Mouse (Mus musculus): ENCODE measurements at regions not wholly inside any gene's neighbourhood (a gene's known extent, or its start where the extent isn't known, plus 50 kb on each side); places are given as distances from the start of the nearest gene placed in this dataset.

DNA sequence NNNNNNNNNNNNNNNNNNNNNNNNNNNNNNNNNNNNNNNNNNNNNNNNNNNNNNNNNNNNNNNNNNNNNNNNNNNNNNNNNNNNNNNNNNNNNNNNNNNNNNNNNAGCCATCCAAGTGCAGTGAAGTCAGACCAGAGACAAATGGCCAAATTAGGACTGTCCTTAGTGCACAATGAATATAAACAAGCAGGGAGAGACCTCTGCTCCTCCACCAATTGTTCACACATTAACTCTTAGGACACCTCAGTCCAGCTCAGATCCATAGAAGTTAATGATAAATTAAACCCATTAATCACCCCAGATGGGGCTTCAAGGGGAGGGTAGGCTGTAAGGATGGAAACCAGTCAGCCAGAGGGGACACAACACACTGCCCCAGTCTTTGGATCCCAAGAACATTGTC lies 223.2 kb upstream of the Eef2kmt start:
- Histone ChIP-seq H3K4me1 (replicated peaks; ENCODE audit: control insufficient read depth, insufficient read depth, low read length) (peaks cover 16% of the 10 kb centered on the region), H3K4me3 (replicated peaks; ENCODE audit: low read length) (no peak overlapping the region), H3K9ac (replicated peaks; ENCODE audit: low read depth, low read length) (no peak overlapping the region), H3K9me3 (ENCODE audit: control insufficient read depth, low read length) (no peaks in the 10 kb centered on the region), H3K36me3 (ENCODE audit: control insufficient read depth, insufficient read depth) (no peaks in the 10 kb centered on the region), H3K27ac (ENCODE audit: low read length) (no peak overlapping the region), H3K4me2 (ENCODE audit: low read length) (no peak overlapping the region), H3K27me3 (replicated peaks; ENCODE audit: control insufficient read depth, insufficient read depth, low read length) (no peaks in the 10 kb centered on the region)
- ATAC-seq: no peak

DNA sequence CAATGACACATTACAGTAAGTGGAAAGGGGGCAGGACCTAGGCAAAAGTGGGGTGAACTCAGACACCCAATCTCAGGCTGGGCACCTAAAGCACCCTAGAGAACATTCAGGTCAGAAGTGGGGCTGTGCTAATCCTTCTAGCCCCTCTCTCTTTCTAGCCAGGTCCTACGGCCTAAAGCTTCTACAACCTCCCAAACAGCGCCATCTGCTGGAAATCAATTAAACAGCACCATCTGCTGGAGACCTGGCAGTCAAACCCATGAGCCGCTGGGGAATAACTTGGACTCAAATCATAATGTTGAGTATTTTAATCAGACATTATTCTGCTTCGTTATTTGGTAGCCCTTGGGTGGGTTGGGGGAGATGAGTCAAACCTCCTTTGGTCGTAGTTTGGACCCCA lies 215.5 kb upstream of the Eef2kmt start:
- Histone ChIP-seq H3K9me3 (ENCODE audit: control insufficient read depth, low read length) (no peaks in the 10 kb centered on the region), H3K9ac (replicated peaks; ENCODE audit: low read depth, low read length) (no peak overlapping the region), H3K4me3 (replicated peaks; ENCODE audit: low read length) (no peak overlapping the region), H3K27ac (ENCODE audit: low read length) (no peak overlapping the region), H3K27me3 (replicated peaks; ENCODE audit: control insufficient read depth, insufficient read depth, low read length) (no peaks in the 10 kb centered on the region), H3K4me1 (replicated peaks; ENCODE audit: control insufficient read depth, insufficient read depth, low read length) (peaks cover 26% of the 10 kb centered on the region), H3K4me2 (ENCODE audit: low read length) (no peak overlapping the region), H3K36me3 (ENCODE audit: control insufficient read depth, insufficient read depth) (no peaks in the 10 kb centered on the region)
- 21% methylated on average over 5 of the region's 5 CpGs for WGBS
- ATAC-seq: no peak

- H3K4me2 ChIP-seq (ENCODE audit: low read length): no peak overlapping the region
- H3K27me3 ChIP-seq (replicated peaks; ENCODE audit: control insufficient read depth, insufficient read depth, low read length): no peaks in the 10 kb centered on the region
- WGBS: 7% methylated on average over 3 of the region's 3 CpGs
- H3K36me3 ChIP-seq (ENCODE audit: control insufficient read depth, insufficient read depth): no peaks in the 10 kb centered on the region
- no peak overlapping the region for H3K27ac ChIP-seq (ENCODE audit: low read length)
- peak; percentile 40; the same call in 1 of the 2 replicates for ATAC-seq
- H3K4me3 ChIP-seq (replicated peaks; ENCODE audit: low read length): no peak overlapping the region
- H3K9me3 ChIP-seq (ENCODE audit: control insufficient read depth, low read length): no peaks in the 10 kb centered on the region
- no peak overlapping the region for H3K9ac ChIP-seq (replicated peaks; ENCODE audit: low read depth, low read length)
- H3K4me1 ChIP-seq (replicated peaks; ENCODE audit: control insufficient read depth, insufficient read depth, low read length): no peaks in the 10 kb centered on the region
Observed at GRCm38 (mm10) chr16:5467587-5467986, 211.8 kb upstream of the Eef2kmt start.

- Histone ChIP-seq H3K36me3 (ENCODE audit: control insufficient read depth, insufficient read depth) (no peaks in the 10 kb centered on the region), H3K9ac (replicated peaks; ENCODE audit: low read depth, low read length) (no peak overlapping the region), H3K4me1 (replicated peaks; ENCODE audit: control insufficient read depth, insufficient read depth, low read length) (no peaks in the 10 kb centered on the region), H3K4me2 (ENCODE audit: low read length) (no peak overlapping the region), H3K4me3 (replicated peaks; ENCODE audit: low read length) (no peak overlapping the region), H3K27ac (ENCODE audit: low read length) (no peak overlapping the region), H3K9me3 (ENCODE audit: control insufficient read depth, low read length) (no peaks in the 10 kb centered on the region), H3K27me3 (replicated peaks; ENCODE audit: control insufficient read depth, insufficient read depth, low read length) (no peaks in the 10 kb centered on the region)
- no peak for ATAC-seq
- 56% methylated on average over 2 of the region's 2 CpGs for WGBS
Observed at GRCm38 (mm10) chr16:5466760-5467159, 211.0 kb upstream of the Eef2kmt start.

- Histone ChIP-seq H3K9ac (replicated peaks; ENCODE audit: low read depth, low read length) (no peak overlapping the region), H3K4me2 (ENCODE audit: low read length) (no peak overlapping the region)
Observed at GRCm38 (mm10) chr16:5455352-5455965, 199.7 kb upstream of the Eef2kmt start.

GRCm38 (mm10) chr16:5454243-5454642 lies 198.5 kb upstream of the Eef2kmt start:
- Histone ChIP-seq H3K4me1 (replicated peaks; ENCODE audit: control insufficient read depth, insufficient read depth, low read length) (peaks cover 4% of the 10 kb centered on the region; the same call in 1 of the 2 replicates), H3K9ac (replicated peaks; ENCODE audit: low read depth, low read length) (no peak overlapping the region), H3K4me3 (replicated peaks; ENCODE audit: low read length) (no peak overlapping the region), H3K36me3 (ENCODE audit: control insufficient read depth, insufficient read depth) (no peaks in the 10 kb centered on the region), H3K4me2 (ENCODE audit: low read length) (no peak overlapping the region), H3K27ac (ENCODE audit: low read length) (no peak overlapping the region), H3K9me3 (ENCODE audit: control insufficient read depth, low read length) (no peaks in the 10 kb centered on the region), H3K27me3 (replicated peaks; ENCODE audit: control insufficient read depth, insufficient read depth, low read length) (0 out of 2 replicates have a peak, but pooled peaks cover 3% of the 10 kb centered on the region)
- WGBS: 7% methylated on average over 6 of the region's 6 CpGs
- no peak for ATAC-seq

More at GRCm38 (mm10) chr16:5455352-5455965, 199.7 kb upstream of the Eef2kmt start:
- Histone ChIP-seq H3K9me3 (ENCODE audit: control insufficient read depth, low read length) (no peaks in the 10 kb centered on the region), H3K27me3 (replicated peaks; ENCODE audit: control insufficient read depth, insufficient read depth, low read length) (0 out of 2 replicates have a peak, but pooled peaks cover 3% of the 10 kb centered on the region), H3K27ac (ENCODE audit: low read length) (no peak overlapping the region), H3K4me1 (replicated peaks; ENCODE audit: control insufficient read depth, insufficient read depth, low read length) (peaks cover 4% of the 10 kb centered on the region; the same call in 1 of the 2 replicates), H3K4me3 (replicated peaks; ENCODE audit: low read length) (no peak overlapping the region), H3K36me3 (ENCODE audit: control insufficient read depth, insufficient read depth) (no peaks in the 10 kb centered on the region)
- 4% methylated on average over 5 of the region's 5 CpGs for WGBS
- no peak for ATAC-seq

DNA sequence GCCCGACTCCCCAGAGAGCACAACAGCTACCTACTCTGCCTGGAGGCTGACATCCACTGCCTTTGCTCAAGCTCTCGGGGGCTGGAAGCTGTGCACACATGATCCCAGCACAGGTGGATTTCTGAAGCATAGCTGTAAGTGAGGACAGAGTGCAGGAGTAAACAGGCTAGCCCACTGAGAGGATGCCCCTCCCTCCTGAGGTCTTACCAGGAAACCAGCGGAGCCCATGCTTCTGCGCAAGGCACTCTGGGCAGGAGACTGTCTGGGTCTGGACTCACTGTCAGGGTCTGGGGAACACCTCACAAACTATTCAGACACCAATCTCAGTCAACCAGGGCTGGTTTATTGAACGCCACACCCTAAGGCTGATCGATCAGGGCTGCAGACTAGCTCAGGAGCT lies 197.2 kb upstream of the Eef2kmt start:
- 94% methylated on average over 6 of the region's 6 CpGs for whole genome bisulfite sequencing
- Histone ChIP-seq H3K27me3 (replicated peaks; ENCODE audit: control insufficient read depth, insufficient read depth, low read length) (0 out of 2 replicates have a peak, but pooled peaks cover 3% of the 10 kb centered on the region), H3K4me1 (replicated peaks; ENCODE audit: control insufficient read depth, insufficient read depth, low read length) (peaks cover 4% of the 10 kb centered on the region; the same call in 1 of the 2 replicates), H3K9me3 (ENCODE audit: control insufficient read depth, low read length) (no peaks in the 10 kb centered on the region), H3K9ac (replicated peaks; ENCODE audit: low read depth, low read length) (no peak overlapping the region), H3K36me3 (ENCODE audit: control insufficient read depth, insufficient read depth) (no peaks in the 10 kb centered on the region), H3K27ac (ENCODE audit: low read length) (no peak overlapping the region), H3K4me2 (ENCODE audit: low read length) (no peak overlapping the region), H3K4me3 (replicated peaks; ENCODE audit: low read length) (no peak overlapping the region)
- no peak for ATAC-seq

DNA sequence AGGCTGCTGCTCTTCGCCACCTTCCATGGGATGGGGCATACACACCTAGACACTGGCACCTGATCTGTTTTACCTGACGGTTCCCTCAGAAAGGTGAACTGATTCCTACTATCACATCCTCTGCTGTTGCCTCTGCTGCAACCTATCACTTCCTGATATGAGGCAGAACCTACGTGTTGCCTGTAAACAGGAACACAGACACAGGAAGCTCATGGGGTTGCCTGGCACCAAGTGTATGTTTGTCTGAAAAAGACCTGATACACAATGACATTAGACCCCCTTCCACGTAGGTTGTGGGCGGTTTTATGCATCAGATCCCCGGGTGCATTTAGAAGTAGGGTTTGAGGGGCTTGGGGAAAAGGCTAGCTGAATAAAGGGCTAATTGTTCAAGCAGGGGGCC lies 190.0 kb upstream of the Eef2kmt start:
- no peak overlapping the region for H3K4me3 ChIP-seq (replicated peaks; ENCODE audit: low read length)
- WGBS: 63% methylated on average over 6 of the region's 6 CpGs
- ATAC-seq: no peak

DNA sequence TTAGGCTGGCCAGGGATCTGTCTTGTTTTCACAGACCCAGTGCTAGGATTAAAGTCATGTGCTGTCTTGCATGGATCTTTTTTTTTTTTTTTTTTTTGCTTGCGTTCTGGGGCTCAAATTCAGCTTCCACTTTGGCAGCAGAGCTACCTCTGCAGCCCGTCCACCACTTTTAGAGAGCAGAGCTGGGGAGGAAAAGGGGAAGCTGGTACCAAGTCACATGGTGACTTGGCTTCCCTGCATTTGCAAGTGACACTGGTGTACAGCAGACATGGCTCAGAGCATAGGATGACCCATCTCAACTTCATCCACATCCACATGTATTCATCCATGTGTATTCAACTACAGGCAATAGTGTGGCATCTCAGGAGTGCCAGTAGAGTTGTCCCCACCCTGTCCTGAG lies 189.0 kb upstream of the Eef2kmt start:
- no peak overlapping the region for H3K9ac ChIP-seq (replicated peaks; ENCODE audit: low read depth, low read length)
- H3K36me3 ChIP-seq (ENCODE audit: control insufficient read depth, insufficient read depth): no peaks in the 10 kb centered on the region
- H3K27ac ChIP-seq (ENCODE audit: low read length): no peak overlapping the region
- H3K4me1 ChIP-seq (replicated peaks; ENCODE audit: control insufficient read depth, insufficient read depth, low read length): no peaks in the 10 kb centered on the region
- WGBS: 89% methylated on average over 2 of the region's 2 CpGs
- H3K4me2 ChIP-seq (ENCODE audit: low read length): no peak overlapping the region
- ATAC-seq: no peak
- H3K27me3 ChIP-seq (replicated peaks; ENCODE audit: control insufficient read depth, insufficient read depth, low read length): no peaks in the 10 kb centered on the region
- H3K4me3 ChIP-seq (replicated peaks; ENCODE audit: low read length): no peak overlapping the region
- H3K9me3 ChIP-seq (ENCODE audit: control insufficient read depth, low read length): no peaks in the 10 kb centered on the region

More for the DNA sequence above, 190.0 kb upstream of the Eef2kmt start:
- H3K9ac ChIP-seq (replicated peaks; ENCODE audit: low read depth, low read length): no peak overlapping the region
- H3K4me2 ChIP-seq (ENCODE audit: low read length): no peak overlapping the region
- H3K4me1 ChIP-seq (replicated peaks; ENCODE audit: control insufficient read depth, insufficient read depth, low read length): no peaks in the 10 kb centered on the region
- no peaks in the 10 kb centered on the region for H3K27me3 ChIP-seq (replicated peaks; ENCODE audit: control insufficient read depth, insufficient read depth, low read length)
- H3K27ac ChIP-seq (ENCODE audit: low read length): no peak overlapping the region
- H3K36me3 ChIP-seq (ENCODE audit: control insufficient read depth, insufficient read depth): no peaks in the 10 kb centered on the region
- H3K9me3 ChIP-seq (ENCODE audit: control insufficient read depth, low read length): no peaks in the 10 kb centered on the region

DNA sequence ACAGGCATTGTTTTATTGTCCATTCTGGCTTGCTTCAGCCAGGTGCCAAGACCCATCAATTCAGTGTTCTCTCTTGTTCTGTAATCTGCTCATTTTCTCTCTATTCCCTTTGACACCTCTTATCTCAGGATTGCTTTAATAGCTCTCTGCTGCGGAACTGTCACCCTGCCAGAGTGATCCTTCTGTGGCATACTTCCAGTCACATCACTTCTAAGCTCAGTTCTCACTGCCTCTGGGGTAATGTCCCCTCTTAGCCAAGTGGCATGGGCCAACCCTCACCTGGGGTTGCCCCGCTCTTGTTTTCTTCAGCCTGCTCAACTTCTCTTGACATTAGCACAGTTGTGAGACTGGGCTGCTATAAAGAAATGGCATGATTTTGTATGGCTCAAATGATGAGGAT lies 183.9 kb upstream of the Eef2kmt start:
- Histone ChIP-seq H3K4me1 (replicated peaks; ENCODE audit: control insufficient read depth, insufficient read depth, low read length) (no peaks in the 10 kb centered on the region), H3K27ac (ENCODE audit: low read length) (no peak overlapping the region), H3K9me3 (ENCODE audit: control insufficient read depth, low read length) (no peaks in the 10 kb centered on the region), H3K4me3 (replicated peaks; ENCODE audit: low read length) (no peak overlapping the region), H3K27me3 (replicated peaks; ENCODE audit: control insufficient read depth, insufficient read depth, low read length) (no peaks in the 10 kb centered on the region), H3K9ac (replicated peaks; ENCODE audit: low read depth, low read length) (no peak overlapping the region), H3K36me3 (ENCODE audit: control insufficient read depth, insufficient read depth) (no peaks in the 10 kb centered on the region), H3K4me2 (ENCODE audit: low read length) (no peak overlapping the region)
- 68% methylated on average over 2 of the region's 2 CpGs for WGBS
- ATAC-seq: no peak
